Mouse (Mus musculus): Measurements from ENCODE around the gene Smg6.
A peak's percentile ranks its signal among the peaks of the same experiment; 100 is the strongest.

The Smg6 gene

DNA sequence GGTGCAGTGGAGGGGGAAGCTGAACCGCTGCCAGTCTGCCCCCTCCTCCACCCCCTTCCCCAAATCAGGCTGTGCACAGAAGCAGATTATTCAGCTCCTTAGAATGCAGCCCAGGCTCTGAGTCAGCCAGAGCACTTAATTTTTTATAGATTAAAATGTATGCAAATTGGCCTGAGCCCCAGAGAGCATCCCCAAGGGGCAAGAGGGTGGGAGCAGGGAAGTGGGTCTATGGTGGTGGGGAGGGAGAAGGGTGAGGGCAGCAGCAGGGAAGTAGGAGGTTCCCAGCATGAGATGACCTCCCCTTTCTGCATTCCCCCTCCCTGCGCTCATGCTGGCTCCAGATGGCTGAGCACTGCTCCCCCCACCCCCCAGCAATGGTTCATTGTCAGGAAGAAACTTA, 259.4 kb downstream of the Smg6 start:
- DNase-seq (ENCODE audit: low read depth, low spot score) = no peak

DNA sequence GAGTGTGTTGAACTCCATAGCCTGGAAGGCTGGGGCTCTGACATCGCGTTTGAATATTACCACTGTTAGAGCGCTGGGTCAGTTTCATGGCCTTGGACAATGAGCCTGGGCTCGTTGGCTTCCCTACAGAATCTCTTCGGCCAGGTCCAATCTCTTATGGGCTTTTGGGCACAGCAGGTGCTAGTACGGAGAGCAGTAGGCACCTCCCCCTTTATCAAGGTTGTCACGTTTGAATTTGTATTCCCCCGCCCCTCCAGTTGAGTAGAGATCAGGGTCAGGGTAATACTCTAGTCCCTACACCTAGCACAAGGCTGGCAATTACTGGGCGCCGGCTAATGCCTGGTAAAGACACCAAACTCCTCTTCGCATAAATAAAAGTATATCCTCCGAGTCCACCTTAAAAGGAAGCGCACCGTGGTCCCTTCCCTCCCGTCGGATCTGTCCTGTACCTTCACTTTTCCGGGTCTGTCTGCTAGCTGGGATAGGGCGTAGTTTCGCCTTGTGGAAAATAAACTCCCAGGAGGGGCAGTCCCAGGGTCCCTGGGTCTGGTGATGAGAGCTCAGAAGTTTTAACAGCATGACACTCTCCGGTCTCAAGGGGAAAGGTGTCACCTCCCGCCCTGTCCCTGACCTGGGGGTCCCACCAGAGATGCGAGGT, 264.2 kb downstream of the Smg6 start:
- peak; percentile 62 for DNase-seq (ENCODE audit: low read depth, low spot score)

DNA sequence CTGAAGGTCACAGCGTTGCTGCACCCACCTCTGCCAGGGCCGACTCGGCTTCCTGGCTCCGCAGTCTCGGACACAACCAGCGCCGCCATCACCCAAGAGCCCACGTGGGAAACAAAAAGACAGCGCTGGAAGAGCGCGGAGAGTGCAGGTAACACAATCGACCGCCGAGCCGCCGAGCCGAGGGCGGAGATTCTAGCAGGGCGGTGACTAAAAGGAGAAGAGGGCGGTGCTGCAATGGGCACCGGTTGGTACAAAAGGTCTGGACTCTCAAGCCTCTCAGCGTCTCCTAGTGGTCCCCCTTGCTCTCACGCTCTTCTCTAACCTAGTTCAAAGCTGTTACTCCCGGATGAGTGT, 264.7 kb downstream of the Smg6 start:
- DNase-seq (ENCODE audit: low read depth, low spot score) = peak; percentile 97

DNA sequence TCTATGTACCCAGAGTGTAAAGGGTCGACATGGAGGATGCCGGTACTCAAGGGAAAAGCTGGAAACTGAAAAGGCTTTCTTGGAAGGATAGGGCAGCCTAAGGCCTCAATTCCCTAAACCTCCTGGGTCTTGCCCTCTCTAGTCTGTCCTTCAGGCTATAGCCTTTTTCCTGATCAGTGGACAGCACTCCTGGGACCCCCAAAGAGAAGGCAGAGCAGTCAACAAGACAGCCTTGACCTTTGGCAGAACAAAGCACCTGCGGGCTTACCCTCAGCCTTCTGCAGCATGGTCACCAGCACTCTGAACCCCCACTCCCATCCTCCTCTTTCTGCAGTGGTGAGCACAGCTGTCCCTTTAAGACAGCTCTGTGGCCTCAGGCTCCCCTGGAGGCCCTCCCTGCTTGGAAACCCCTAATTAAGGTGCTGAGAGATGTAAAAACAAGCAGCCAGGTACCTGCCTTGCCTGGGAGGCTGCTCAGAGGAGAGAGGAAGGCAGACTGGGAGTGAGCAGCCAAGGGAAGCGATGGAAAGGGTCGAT, 265.4 kb downstream of the Smg6 start, which contains the start of gene Dph1:
TSS of gene Dph1 (minus strand) at position 337 of the 537 bp plus-strand sequence.
- no peak for DNase-seq (ENCODE audit: low read depth, low spot score)

DNA sequence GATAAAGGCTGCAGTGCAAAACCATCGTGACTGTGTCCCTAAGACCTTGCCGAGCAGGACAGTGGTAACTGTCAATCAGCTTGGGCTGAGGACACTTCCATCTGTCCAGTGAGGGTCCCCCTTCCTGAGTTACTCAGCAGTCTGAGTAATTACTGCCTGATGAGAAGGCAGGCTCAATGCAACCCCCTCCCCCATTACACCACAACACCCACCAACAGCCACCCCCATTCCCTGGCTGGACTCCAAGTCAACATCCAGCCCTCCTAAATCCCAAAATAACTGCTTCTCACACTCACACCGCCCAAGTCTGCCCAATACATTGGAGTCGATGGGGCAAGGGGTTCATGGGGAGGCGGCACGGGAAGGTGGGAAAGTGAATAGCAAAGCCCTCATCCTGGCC, 266.2 kb downstream of the Smg6 start:
- no peak for DNase-seq (ENCODE audit: low read depth, low spot score)

DNA sequence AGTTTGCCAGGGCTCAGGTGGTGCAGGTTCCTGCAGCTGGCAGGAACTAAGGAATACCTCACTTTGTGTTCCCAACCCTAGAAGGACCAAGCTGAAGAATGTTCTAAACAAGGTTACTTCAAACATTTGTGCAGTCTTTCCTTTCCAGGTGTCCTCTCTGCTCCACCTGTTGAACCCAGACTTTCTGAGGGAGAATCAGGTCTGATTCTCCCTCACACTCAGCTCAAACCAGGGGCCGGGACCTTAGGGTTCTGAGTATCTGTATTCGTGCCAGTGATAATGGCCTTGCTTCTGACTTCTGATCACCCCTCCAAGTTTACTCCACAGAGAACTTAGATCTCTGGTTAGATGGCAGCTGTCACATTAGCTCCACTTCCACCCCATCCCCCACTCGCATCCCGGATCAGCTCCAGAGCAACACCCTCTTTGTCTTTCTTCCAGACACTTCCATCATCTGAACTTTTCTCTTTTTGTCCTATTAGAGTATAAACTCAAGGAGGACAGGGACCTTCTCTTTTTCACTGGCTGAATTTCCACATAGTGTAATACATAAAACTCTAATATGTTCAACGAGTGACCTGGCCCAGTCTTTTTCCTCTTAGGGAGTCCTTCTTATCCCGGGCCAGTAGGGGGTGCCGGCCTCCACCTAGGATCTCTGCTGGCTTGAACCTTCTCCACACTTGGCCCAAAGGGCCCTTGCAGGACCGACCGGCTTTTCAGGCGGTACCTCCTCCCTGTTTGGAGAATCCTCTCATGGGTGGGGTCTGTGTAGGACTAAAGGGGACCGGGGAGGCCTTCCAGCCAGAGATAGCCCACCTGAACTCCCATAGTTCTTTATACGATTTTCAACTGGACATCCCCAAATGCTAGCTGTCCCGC, 267.0 kb downstream of the Smg6 start:
- peak; percentile 91 for DNase-seq (ENCODE audit: low read depth, low spot score)

- peak; percentile 73 for DNase-seq (ENCODE audit: low read depth, low spot score)
Observed at GRCm38 (mm10) chr11:75193256-75194071, 267.8 kb downstream of the Smg6 start, which contains the start of gene Rtn4rl1. Gene Rtn4rl1, plus strand, starts transcription at chr11:75193783.

- peak; percentile 63 for DNase-seq (ENCODE audit: low read depth, low spot score)
Observed at GRCm38 (mm10) chr11:75194121-75194849, 268.7 kb downstream of the Smg6 start.

GRCm38 (mm10) chr11:75194850-75195461, 269.3 kb downstream of the Smg6 start:
- DNase-seq (ENCODE audit: low read depth, low spot score) = peak; percentile 96

DNA sequence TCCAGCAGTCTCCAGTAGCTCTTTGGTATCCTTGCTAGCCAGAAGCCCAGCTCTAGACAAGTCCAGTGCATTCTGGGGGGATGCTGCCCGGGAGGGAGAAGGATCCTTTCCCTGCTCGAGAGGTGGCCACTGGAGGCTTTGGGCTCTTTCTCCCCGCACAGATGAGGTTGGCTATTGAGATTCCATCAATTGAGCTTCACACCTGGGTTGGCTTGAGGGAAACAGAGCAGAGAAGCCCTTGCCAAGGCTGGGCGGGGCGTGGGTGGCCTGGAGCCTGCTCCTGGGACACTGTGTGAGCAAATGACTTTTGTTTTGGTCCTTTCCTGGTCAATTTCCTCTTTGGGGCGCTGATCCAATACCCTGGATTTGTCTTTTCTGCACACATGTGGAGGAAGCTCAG, 270.5 kb downstream of the Smg6 start:
- no peak for DNase-seq (ENCODE audit: low read depth, low spot score)

GRCm38 (mm10) chr11:75197956-75198355, 272.3 kb downstream of the Smg6 start:
- DNase-seq (ENCODE audit: low read depth, low spot score) = peak; percentile 77

GRCm38 (mm10) chr11:75198792-75199191, 273.2 kb downstream of the Smg6 start:
- no peak for DNase-seq (ENCODE audit: low read depth, low spot score)

DNA sequence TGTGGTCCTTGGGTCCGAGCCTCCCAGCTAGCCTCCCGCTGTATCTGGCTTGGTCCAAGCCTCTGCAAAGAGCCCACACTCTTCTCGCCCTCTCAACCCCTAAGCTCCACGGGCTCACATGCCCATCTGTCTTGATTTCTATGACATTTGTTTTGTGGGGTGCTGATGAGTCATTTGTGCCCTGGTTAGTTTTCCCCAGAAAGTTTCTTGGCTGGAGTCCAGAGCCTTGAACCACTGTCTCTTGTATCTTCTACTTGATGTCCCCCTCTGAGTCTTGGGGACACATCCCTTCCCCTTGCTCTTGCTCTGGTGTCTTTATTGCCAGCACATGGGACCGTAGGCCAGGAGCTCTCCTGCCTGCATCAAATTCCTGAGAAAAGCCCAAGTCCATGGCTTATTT, 274.3 kb downstream of the Smg6 start:
- DNase-seq (ENCODE audit: low read depth, low spot score) = no peak

DNA sequence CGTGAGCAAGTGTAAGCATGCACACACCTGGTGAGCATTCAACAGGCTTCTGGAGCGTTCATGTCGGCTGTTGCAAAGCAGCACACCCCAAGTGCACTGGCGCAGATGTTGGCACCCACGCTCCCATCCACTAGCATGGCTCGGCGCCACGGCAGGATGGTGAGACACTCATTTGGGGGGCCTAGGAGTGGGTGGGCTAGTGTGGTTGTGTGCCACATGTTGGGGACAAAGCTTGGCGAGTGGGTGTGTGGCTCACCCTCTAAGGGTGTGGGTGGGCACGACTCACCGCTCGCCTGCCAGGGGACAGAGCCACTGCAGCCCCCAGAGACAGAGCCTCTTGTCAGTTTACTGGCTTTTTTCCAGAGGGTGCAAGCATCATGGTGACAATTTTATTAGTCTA, 275.3 kb downstream of the Smg6 start:
- DNase-seq (ENCODE audit: low read depth, low spot score) = no peak

- DNase-seq (ENCODE audit: low read depth, low spot score) = no peak
Observed at GRCm38 (mm10) chr11:75201721-75202120, 276.1 kb downstream of the Smg6 start.

DNA sequence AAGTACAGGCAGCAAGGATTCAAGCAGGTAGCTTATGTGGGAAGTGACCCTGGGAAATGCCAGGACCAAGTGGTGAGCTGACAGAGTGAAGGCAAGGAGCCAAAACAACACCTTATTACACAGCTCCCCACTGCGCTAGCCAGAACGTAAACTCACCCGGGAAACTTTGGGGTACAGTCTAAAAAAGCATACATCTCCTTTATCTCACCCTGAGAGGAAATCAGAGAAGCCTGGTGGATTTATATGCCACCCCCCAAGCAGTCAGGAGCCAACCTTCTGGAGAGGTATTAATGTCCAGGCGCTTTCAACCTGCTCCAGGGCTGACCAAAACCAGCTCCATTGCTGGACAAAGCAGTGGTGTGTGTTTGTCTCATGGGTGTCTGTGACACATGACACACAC, 278.3 kb downstream of the Smg6 start:
- DNase-seq (ENCODE audit: low read depth, low spot score) = no peak

DNA sequence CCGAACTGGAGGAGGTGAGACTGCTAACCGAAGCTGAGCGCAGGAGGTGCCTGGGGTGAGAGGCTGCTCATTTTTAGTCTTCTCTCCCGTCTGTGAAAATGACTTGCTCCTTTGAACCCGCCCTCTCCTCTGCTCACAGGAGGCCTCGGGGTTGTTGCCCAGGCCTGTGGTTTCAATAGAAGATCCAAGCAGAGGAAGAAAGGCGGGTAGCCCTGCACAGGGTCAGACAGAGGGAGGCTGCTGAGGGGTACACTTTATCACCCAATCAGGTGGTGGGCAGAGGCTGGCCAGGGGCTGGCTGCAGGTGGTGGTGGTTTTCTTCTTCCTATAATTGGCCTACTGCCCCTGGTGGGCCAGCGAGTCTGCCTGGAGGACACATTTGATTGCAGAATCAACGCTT, 278.8 kb downstream of the Smg6 start:
- DNase-seq (ENCODE audit: low read depth, low spot score) = no peak

DNA sequence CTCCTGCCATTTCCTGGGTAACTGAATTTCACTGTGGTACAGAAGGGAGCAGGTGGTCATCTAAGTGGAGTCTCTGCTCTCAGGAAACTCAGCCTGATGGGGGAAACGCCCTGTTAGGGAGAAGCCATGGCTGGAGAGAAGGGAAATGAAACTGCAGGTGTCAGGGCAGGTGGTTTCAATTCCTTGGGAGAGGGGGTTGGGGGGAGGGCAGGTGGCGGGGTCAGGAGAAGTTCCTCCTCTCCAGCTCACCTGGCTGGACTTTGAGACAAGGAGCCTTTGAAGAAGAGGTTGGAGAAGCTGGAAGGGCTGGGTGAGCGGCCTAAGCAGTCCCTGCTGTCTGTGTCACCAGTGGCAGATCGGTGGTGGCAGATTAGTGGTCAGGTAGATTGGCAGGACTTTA, 280.7 kb downstream of the Smg6 start:
- DNase-seq (ENCODE audit: low read depth, low spot score) = no peak

DNA sequence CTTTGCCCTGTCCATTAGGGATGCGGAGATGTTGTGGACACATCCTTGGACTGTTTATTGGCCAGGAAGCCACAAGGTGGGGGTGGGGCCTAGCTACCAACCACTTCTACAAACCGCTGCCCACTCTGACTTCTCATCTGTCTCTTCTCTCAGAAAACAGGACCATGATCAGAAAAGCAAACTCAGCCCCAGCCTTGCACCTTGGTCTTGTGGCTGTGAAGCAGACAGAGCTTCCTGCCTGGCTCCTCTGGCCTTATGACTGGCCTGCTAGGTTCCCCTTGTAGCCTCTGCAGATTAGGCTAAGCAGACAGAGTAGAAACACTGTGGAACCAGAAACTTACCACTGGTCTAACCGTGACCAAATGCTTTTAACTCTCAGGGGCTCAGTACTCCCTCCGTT, 283.7 kb downstream of the Smg6 start:
- no peak for DNase-seq (ENCODE audit: low read depth, low spot score)

- no peak for DNase-seq (ENCODE audit: low read depth, low spot score)
Observed at GRCm38 (mm10) chr11:75210093-75210492, 284.5 kb downstream of the Smg6 start.

DNA sequence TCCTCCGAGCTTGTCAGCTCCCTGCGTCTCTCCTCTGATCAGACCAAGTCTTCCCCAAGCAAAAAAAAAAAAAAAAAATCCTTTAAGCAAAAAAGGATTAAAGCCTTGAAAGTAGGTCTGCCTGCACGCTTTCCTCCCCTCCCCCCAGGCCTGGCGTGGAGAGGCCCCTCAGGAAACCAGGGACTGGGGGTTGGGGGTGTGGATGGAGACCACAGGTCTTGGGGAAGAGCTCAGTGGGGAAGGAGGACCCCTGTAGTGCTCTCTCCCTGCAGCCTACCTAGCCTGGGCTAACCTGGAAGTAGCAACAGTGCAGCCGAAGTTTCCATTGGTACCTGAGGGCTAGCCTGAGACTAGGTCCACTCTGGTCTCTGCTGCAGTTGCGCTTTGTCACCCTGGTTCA, 285.1 kb downstream of the Smg6 start:
- DNase-seq (ENCODE audit: low read depth, low spot score) = no peak
